In genomic region chr13:93855701-93856183, GRCm38 (mm10) we compare ENCODE assay signal across 8 mouse cellular contexts.
DNase-seq lines count a peak whose midpoint lies in the region; ATAC-seq and TF ChIP-seq lines count a peak whose summit lies in the region.

No protein-coding gene starts in this region.

- peak overlapping the region; percentile 57 for H3K4me2 ChIP-seq in heart, postnatal 0 days (ENCODE audit: low read depth, low read length)

- DNase-seq in embryo, embryonic 10 days (ENCODE audit: low spot score) = peak; percentile 39
- DNase-seq in embryo, embryonic 9.5 days (ENCODE audit: extremely low spot score) = no peak
- DNase-seq in A20 (ENCODE audit: low read depth, low spot score) (peak; percentile 6), liver (peak; percentile 55)
- DNase-seq in embryonic facial prominence, embryonic 10.5 days (ENCODE audit: low spot score) = peak; percentile 56
- DNase-seq in heart, postnatal 0 days (ENCODE audit: low spot score) = peak; percentile 36
- peak; percentile 23 for DNase-seq in thymus, postnatal 0 days (ENCODE audit: low spot score)
- no peak for DNase-seq in yolk sac, embryonic 10.5 days (ENCODE audit: low spot score)

- 0 out of 2 replicates have a peak, but pooled peaks cover 13% of the 10 kb centered on the region for H3K27me3 ChIP-seq in embryonic facial prominence, embryonic 10.5 days (replicated peaks; ENCODE audit: low read depth, poor library complexity, severe bottlenecking)
- no peaks in the 10 kb centered on the region for H3K27me3 ChIP-seq in heart, postnatal 0 days (ENCODE audit: control insufficient read depth, insufficient read depth, low read length)

- H3K9me3 ChIP-seq in embryonic facial prominence, embryonic 10.5 days = no peaks in the 10 kb centered on the region
- no peaks in the 10 kb centered on the region for H3K9me3 ChIP-seq in heart, postnatal 0 days (replicated peaks; ENCODE audit: control insufficient read depth, low read length)

- H3K36me3 ChIP-seq in embryonic facial prominence, embryonic 10.5 days (replicated peaks) = no peaks in the 10 kb centered on the region
- no peaks in the 10 kb centered on the region for H3K36me3 ChIP-seq in heart, postnatal 0 days (replicated peaks; ENCODE audit: control insufficient read depth, insufficient read depth, low read length)

- peaks cover 28% of the 10 kb centered on the region for H3K4me1 ChIP-seq in embryonic facial prominence, embryonic 10.5 days
- peaks cover 5% of the 10 kb centered on the region for H3K4me1 ChIP-seq in heart, postnatal 0 days (ENCODE audit: control insufficient read depth, insufficient read depth)

- H3K4me3 ChIP-seq in embryonic facial prominence, embryonic 10.5 days = no peak overlapping the region
- H3K4me3 ChIP-seq in heart, postnatal 0 days (ENCODE audit: low read depth, low read length) = peak overlapping the region; percentile 33

- ATAC-seq in heart, postnatal 0 days (ENCODE audit: insufficient read depth, low read depth) = peak; percentile 27

- TF ChIP-seq EP300 in heart, postnatal 0 days (IDR thresholded peaks at IDR 0.05; ENCODE audit: low read depth) = no peak

- H3K9ac ChIP-seq in heart, postnatal 0 days (replicated peaks; ENCODE audit: low read depth, low read length) = no peak overlapping the region

- H3K27ac ChIP-seq in embryonic facial prominence, embryonic 10.5 days (replicated peaks) = no peak overlapping the region
- H3K27ac ChIP-seq in heart, postnatal 0 days (ENCODE audit: low read depth) = peak overlapping the region; percentile 41; the same call in 1 of the 2 replicates

- peak; percentile 38 for TF ChIP-seq CTCF in heart, postnatal 0 days (IDR thresholded peaks at IDR 0.05; ENCODE audit: low read depth)

- WGBS in embryonic facial prominence, embryonic 10.5 days = 39% methylated on average over 11 of the region's 11 CpGs
- WGBS in heart, postnatal 0 days = 10% methylated on average over 11 of the region's 11 CpGs

Comparison
In these comparisons a context has a peak if more than half of its experiments do, and no peak if none do; other contexts are left out.
1. DNase-seq: peak in embryo, embryonic 10 days (single experiment), A20 (single experiment), embryonic facial prominence, embryonic 10.5 days (single experiment), heart, postnatal 0 days (single experiment), liver (single experiment) and thymus, postnatal 0 days (single experiment); none in embryo, embryonic 9.5 days (single experiment) and yolk sac, embryonic 10.5 days (single experiment).